Mouse (Mus musculus) forebrain, embryonic 16.5 days (tissue): ENCODE data around the gene Phactr4. TPM values are rescaled to one million over a fixed set of nuclear protein-coding genes. Genes with fewer than 3 reads are reported as not detected.
A peak's percentile ranks its signal among the peaks of the same experiment; 100 is the strongest.

Source experiments
- ATAC-seq: fragments of 200-750 bp; cut with Nextera tagmentation; 2 replicates; pipeline ENCODE4 v1.8.0; 2017; ENCODE audit warnings: mild to moderate bottlenecking, moderate library complexity
- H3K27ac ChIP-seq: fragments of 300-500 bp; sonication (generic); 2 replicates; pipeline ENCODE4 v1.5.1; 2014; ENCODE audit warnings: low read length, control low read depth
- H3K27me3 ChIP-seq: fragments of 300-500 bp; sonication (generic); replicated peaks from 2 replicates; pipeline ENCODE4 v1.6.1; 2014; ENCODE audit warnings: low read length; ENCODE audit not compliant: control insufficient read depth, insufficient read depth
- H3K36me3 ChIP-seq: fragments of 300-500 bp; sonication (generic); 2 replicates; pipeline ENCODE4 v1.6.1; 2014; ENCODE audit not compliant: control insufficient read depth, insufficient read depth
- H3K4me1 ChIP-seq: fragments of 300-500 bp; sonication (generic); replicated peaks from 2 replicates; pipeline ENCODE4 v1.6.1; 2014; ENCODE audit warnings: low read length; ENCODE audit not compliant: control insufficient read depth, insufficient read depth
- H3K4me2 ChIP-seq: fragments of 300-500 bp; sonication (generic); 2 replicates; pipeline ENCODE4 v1.6.1; 2014; ENCODE audit warnings: mild to moderate bottlenecking, low read length, control low read depth
- H3K4me3 ChIP-seq: fragments of 300-500 bp; sonication (generic); replicated peaks from 2 replicates; pipeline ENCODE4 v1.5.1; 2014; ENCODE audit warnings: mild to moderate bottlenecking, low read length, control low read depth
- H3K9ac ChIP-seq: fragments of 300-500 bp; sonication (generic); replicated peaks from 2 replicates; pipeline ENCODE4 v1.6.1; 2014; ENCODE audit warnings: low read depth, low read length, control low read depth
- H3K9me3 ChIP-seq: fragments of 300-500 bp; sonication (generic); 2 replicates; pipeline ENCODE4 v1.6.1; 2016; ENCODE audit warnings: low read length; ENCODE audit not compliant: control insufficient read depth
- WGBS: fragments of 180-500 bp; shearing (Covaris S2); extraction: QIAGEN DNeasy Blood & Tissue Kit; methylation state at CpG from one replicate; pipeline ENCODE4 v1.1.7; 2014; 5-methylcytosine and 5-hydroxymethylcytosine counted together
- microRNA-seq: library from miRNA; unstranded; fragments of <30 nt; microRNA quantifications from one replicate; pipeline ENCODE4, GENCODE M21; 2017
- polyA plus RNA-seq: library from polyadenylated mRNA; unstranded; fragments of >200 nt; fragmentation: Nextera tagmentation; extraction: Ambion mirVana; gene quantifications from 2 replicates; pipeline ENCODE4 v1.2.1, GENCODE M21; 2015

Phactr4 gene
- polyA plus RNA-seq, 1 experiment from 2014 or later: 9.7 TPM

GRCm38 (mm10) chr4:132309140-132309848 lies 113.0 kb downstream of the Phactr4 start:
- H3K27ac ChIP-seq: peak overlapping the region; percentile 91
- peak overlapping the region; percentile 82 for H3K9ac ChIP-seq
- WGBS: 1% methylated on average over 15 of the region's 15 CpGs
- peak overlapping the region; percentile 69 for H3K4me3 ChIP-seq
- ATAC-seq: 0 out of 2 replicates have a peak, but pooled peaks have one; percentile 11
- H3K4me1 ChIP-seq: peaks cover 11% of the 10 kb centered on the region
- H3K9me3 ChIP-seq: no peaks in the 10 kb centered on the region
- H3K4me2 ChIP-seq: peak overlapping the region; percentile 83
- no peaks in the 10 kb centered on the region for H3K27me3 ChIP-seq
- peaks cover 21% of the 10 kb centered on the region for H3K36me3 ChIP-seq

GRCm38 (mm10) chr4:132308437-132309139 lies 113.7 kb downstream of the Phactr4 start:
- H3K9me3 ChIP-seq: no peaks in the 10 kb centered on the region
- peaks cover 15% of the 10 kb centered on the region for H3K36me3 ChIP-seq
- peak overlapping the region; percentile 83 for H3K4me2 ChIP-seq
- peak overlapping the region; percentile 91 for H3K27ac ChIP-seq
- H3K4me3 ChIP-seq: peak overlapping the region; percentile 69
- WGBS: under 1% methylated on average over 41 of the region's 41 CpGs
- no peaks in the 10 kb centered on the region for H3K27me3 ChIP-seq
- peak; percentile 95 for ATAC-seq
- H3K9ac ChIP-seq: peak overlapping the region; percentile 82
- peaks cover 11% of the 10 kb centered on the region for H3K4me1 ChIP-seq

GRCm38 (mm10) chr4:132306004-132306403 lies 116.3 kb downstream of the Phactr4 start:
- no peak overlapping the region for H3K4me2 ChIP-seq
- 70% methylated on average over 6 of the region's 6 CpGs for WGBS
- H3K9ac ChIP-seq: no peak overlapping the region
- peaks cover 11% of the 10 kb centered on the region for H3K4me1 ChIP-seq
- H3K9me3 ChIP-seq: no peaks in the 10 kb centered on the region
- no peak for ATAC-seq
- no peak overlapping the region for H3K4me3 ChIP-seq
- H3K36me3 ChIP-seq: peaks cover 8% of the 10 kb centered on the region
- H3K27me3 ChIP-seq: no peaks in the 10 kb centered on the region
- no peak overlapping the region for H3K27ac ChIP-seq

Small RNA genes within 50 kb of the gene (microRNA-seq; reads per million reads assigned to microRNA genes)
- gene Gm25707: not detected

Other genes starting within 250 kb of the Phactr4 start
- 154 and 171 TPM in 2 replicates for gene Ythdf2, start 210.2 kb downstream of the Phactr4 start, polyA plus RNA-seq
- gene Gmeb1, start 160.9 kb downstream of the Phactr4 start, polyA plus RNA-seq: 44.3 and 55.3 TPM in 2 replicates
- gene Taf12, start 148.1 kb downstream of the Phactr4 start, polyA plus RNA-seq: 43.5 and 43.8 TPM in 2 replicates
- 0.80 and 1.4 TPM in 2 replicates for gene Rab42, start 119.1 kb downstream of the Phactr4 start, polyA plus RNA-seq
- 81.9 and 86.4 TPM in 2 replicates for gene Trnau1ap, start 93.0 kb downstream of the Phactr4 start, polyA plus RNA-seq
- gene Rcc1, start 68.9 kb downstream of the Phactr4 start, polyA plus RNA-seq: 51.3 and 52.3 TPM in 2 replicates
- 20.4 and 23.5 TPM in 2 replicates for gene Med18, start 41.4 kb upstream of the Phactr4 start, polyA plus RNA-seq
- gene Sesn2, start 88.0 kb upstream of the Phactr4 start, polyA plus RNA-seq: 6.1 and 8.3 TPM in 2 replicates
- gene Atpif1, start 111.2 kb upstream of the Phactr4 start, polyA plus RNA-seq: 1,102 and 1,203 TPM in 2 replicates
- gene Dnajc8, start 113.1 kb upstream of the Phactr4 start, polyA plus RNA-seq: 132 and 140 TPM in 2 replicates
- gene Ptafr, start 141.6 kb upstream of the Phactr4 start, polyA plus RNA-seq: 0.25 and 0.39 TPM in 2 replicates
- 17.6 and 18.4 TPM in 2 replicates for gene Eya3, start 216.5 kb upstream of the Phactr4 start, polyA plus RNA-seq